Mouse (Mus musculus) thymus, adult 2 months (tissue): ENCODE data around the gene Slf1. TPM values are rescaled to one million over a fixed set of nuclear protein-coding genes. Genes with fewer than 3 reads are reported as not detected.
"Not testable (repeated sequence)": the region's sequence is repeated elsewhere in the genome, so short reads cannot be mapped to it uniquely, and the experiment has no call there.

Experiments used
- DNase-seq: peaks from one replicate; pipeline ENCODE4 v3.0.0; 2021
- H3K27ac ChIP-seq: fragments of 200-500 bp; 2 replicates; pipeline ENCODE4 v1.5.1; 2012; ENCODE audit warnings: low read length, control low read depth; ENCODE audit not compliant: control insufficient read depth, insufficient read depth
- H3K27me3 ChIP-seq: fragments of 200-500 bp; 2 replicates; pipeline ENCODE4 v1.6.1; 2012; ENCODE audit warnings: mild to moderate bottlenecking, low read length, moderate library complexity, mixed read lengths; ENCODE audit not compliant: control insufficient read depth, insufficient read depth
- H3K36me3 ChIP-seq: fragments of 200-500 bp; 2 replicates; pipeline ENCODE4 v1.6.1; 2012; ENCODE audit warnings: mild to moderate bottlenecking, low read length, moderate library complexity; ENCODE audit not compliant: control insufficient read depth, insufficient read depth
- H3K4me1 ChIP-seq: fragments of 200-500 bp; replicated peaks from 2 replicates; pipeline ENCODE4 v1.6.1; 2012; ENCODE audit warnings: low read length; ENCODE audit not compliant: control insufficient read depth, insufficient read depth
- H3K4me3 ChIP-seq: fragments of 200-500 bp; 2 replicates; pipeline ENCODE4 v1.5.1; 2012; ENCODE audit warnings: mild to moderate bottlenecking, low read length, control low read depth, moderate library complexity; ENCODE audit not compliant: control insufficient read depth, insufficient read depth
- CTCF ChIP-seq: fragments of 200-500 bp; IDR thresholded peaks from 2 replicates; pipeline ENCODE4 v1.5.1; 2012; ENCODE audit warnings: mild to moderate bottlenecking, control low read depth, low read length, moderate library complexity, borderline replicate concordance; ENCODE audit not compliant: control insufficient read depth, poor library complexity, insufficient read depth; ENCODE audit errors: extremely low read depth
- POLR2A ChIP-seq: fragments of 200-500 bp; IDR thresholded peaks from 2 replicates; pipeline ENCODE4 v1.6.1; 2012; ENCODE audit warnings: mild to moderate bottlenecking, low read length, control low read depth, moderate library complexity; ENCODE audit not compliant: control insufficient read depth, poor library complexity, insufficient read depth; ENCODE audit errors: extremely low read depth
- WGBS: fragments of 180-500 bp; shearing (Covaris S2); methylation state at CpG from one replicate; pipeline ENCODE4 v1.1.7; 2018; 5-methylcytosine and 5-hydroxymethylcytosine counted together
- polyA plus RNA-seq: library from polyadenylated mRNA; depleted of rRNA; stranded (reverse); fragments of >200 nt; gene quantifications from 2 replicates; pipeline ENCODE4 v1.2.3, GENCODE M21; 2012

Gene Slf1
- polyA plus RNA-seq, 1 experiment = 8.1 TPM

DNA sequence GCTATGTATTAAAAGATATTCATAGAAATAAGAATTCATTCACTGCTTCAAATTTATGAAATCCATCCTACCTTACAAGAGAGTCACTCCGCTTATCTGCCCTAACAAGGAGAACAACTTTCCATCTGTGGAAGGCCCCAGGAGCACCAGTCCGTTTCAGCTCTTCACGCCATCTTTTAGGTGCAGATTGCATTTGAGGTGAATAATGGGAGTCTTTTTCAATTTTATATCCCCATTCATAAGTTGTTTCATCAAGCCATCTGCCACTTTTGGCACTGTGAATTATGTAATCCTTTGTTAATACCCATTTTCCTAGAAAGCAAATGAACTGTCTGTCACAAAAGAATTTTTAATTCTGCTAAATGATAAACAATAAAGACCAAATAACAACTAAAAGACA is 10.1 kb downstream of the Slf1 start:
- no peak for DNase-seq
- WGBS = 98% methylated on average over 3 of the region's 3 CpGs
- H3K4me1 ChIP-seq = no peaks in the 10 kb centered on the region
- H3K4me3 ChIP-seq = no peak overlapping the region
- H3K27me3 ChIP-seq = no peaks in the 10 kb centered on the region
- H3K36me3 ChIP-seq = no peaks in the 10 kb centered on the region
- no peak overlapping the region for H3K27ac ChIP-seq
- TF ChIP-seq CTCF = no peak
- no peak for TF ChIP-seq POLR2A

DNA sequence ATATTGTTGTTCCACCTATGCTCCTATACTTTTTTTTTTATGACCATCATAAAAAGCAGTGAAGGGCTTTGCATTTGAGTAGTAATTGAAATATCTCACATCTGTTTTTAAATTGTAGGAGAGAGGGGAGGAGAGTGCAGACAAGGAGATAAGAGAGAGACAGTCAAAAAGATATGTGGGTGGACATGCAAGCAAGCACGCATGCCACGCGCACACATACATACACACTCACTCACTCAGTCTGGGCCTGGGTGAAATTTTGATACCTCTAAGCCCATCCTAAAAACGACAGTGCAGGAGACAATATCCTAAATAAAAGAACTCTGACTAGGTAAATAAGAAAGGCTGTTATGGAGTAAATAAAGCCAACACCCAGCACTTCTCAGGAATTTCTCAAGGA is 16.6 kb downstream of the Slf1 start:
- no peak for TF ChIP-seq CTCF
- TF ChIP-seq POLR2A = no peak
- Histone ChIP-seq H3K27ac (no peak overlapping the region), H3K4me3 (no peak overlapping the region), H3K36me3 (no peaks in the 10 kb centered on the region), H3K27me3 (no peaks in the 10 kb centered on the region), H3K4me1 (no peaks in the 10 kb centered on the region)
- WGBS = 91% methylated on average over 4 of the region's 4 CpGs
- no peak for DNase-seq

DNA sequence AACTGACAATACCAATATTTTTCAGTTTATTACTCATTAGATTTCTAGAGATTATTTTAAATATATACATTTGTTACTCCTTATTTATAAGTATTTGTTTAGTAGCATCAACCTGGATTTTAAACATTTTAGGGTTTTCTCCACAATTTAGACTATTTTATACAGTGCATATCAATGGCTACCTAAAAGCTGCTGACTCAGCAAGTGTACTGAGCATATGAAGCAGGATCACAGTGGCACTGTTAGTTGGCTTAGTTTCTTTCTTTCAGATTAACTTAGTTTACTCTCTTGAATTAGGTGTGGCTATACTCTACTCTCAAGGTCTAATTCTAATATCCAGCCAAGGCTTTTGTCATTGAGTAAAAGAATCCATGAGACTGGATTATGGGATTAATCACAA is 27.5 kb downstream of the Slf1 start:
- H3K27ac ChIP-seq = no peak overlapping the region
- H3K36me3 ChIP-seq = no peaks in the 10 kb centered on the region
- no peaks in the 10 kb centered on the region for H3K4me1 ChIP-seq
- no peaks in the 10 kb centered on the region for H3K27me3 ChIP-seq
- TF ChIP-seq CTCF (no peak), POLR2A (no peak)
- H3K4me3 ChIP-seq = no peak overlapping the region
- DNase-seq = no peak

DNA sequence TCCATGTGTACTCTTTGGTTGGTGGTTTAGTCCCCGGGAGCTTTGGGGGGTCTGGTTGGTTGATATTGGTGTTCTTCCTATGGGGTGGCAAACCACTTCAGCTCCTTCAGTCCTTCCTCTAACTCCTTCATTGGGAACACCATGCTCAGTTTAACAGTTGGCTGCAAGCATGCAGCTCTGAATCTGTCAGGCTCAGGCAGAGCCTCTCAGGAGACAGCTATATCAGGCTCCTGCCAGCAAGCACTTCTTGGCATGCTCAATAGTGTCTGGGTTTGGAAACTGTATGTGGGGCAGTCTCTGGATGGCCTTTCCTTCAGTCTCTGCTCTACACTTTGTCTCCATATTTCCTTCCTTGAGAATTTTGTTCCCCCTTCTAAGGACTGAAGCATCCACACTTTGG is 42.4 kb downstream of the Slf1 start:
- DNase-seq, H3K4me3 ChIP-seq, H3K4me1 ChIP-seq, H3K27me3 ChIP-seq, H3K36me3 ChIP-seq, H3K27ac ChIP-seq: not testable (repeated sequence)
- 100% methylated on average over 1 of the region's 1 CpGs for WGBS

DNA sequence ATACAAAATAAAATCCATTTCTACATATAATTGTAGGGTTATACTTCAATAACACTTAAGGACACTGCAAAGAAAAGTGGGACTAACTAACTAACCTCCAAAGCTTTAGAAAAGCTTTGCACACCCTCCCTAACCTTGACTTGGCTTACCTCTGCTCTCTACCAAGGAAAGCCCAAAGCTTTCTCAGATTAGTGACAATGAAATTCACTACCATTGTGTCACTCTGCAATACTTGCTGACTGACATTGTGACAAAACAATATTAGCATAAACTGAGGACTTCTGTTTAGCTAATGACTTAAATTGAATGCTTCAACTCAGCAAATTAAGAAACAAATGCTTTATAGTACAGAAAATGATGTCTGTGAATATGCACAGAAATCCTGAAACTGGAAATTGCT is 63.2 kb downstream of the Slf1 start:
- H3K27ac ChIP-seq = no peak overlapping the region
- no peaks in the 10 kb centered on the region for H3K27me3 ChIP-seq
- TF ChIP-seq POLR2A (no peak), CTCF (no peak)
- no peak overlapping the region for H3K4me3 ChIP-seq
- no peaks in the 10 kb centered on the region for H3K36me3 ChIP-seq
- DNase-seq = no peak
- no peaks in the 10 kb centered on the region for H3K4me1 ChIP-seq

DNA sequence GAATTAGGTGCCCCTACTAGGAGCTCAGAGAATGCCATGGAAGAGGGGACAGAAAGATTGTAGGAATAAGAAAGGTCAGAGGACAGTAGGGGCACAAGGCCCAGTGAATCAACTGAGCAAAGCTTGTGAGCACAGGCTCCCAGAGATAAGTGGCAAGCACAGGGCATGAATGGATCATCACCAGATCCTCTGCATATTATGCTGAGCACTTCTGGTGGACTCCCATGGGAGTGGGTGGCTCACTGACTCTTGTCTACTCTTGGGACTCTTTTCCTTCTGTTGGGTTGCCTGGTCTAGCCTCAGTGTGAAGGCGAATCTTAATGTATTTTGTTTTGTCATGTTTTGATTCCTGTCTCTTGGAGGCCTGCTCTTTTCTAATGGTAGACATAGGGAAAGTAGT is 66.4 kb downstream of the Slf1 start:
- Histone ChIP-seq H3K27me3 (no peaks in the 10 kb centered on the region), H3K36me3 (no peaks in the 10 kb centered on the region), H3K27ac (no peak overlapping the region), H3K4me1 (no peaks in the 10 kb centered on the region), H3K4me3 (no peak overlapping the region)
- DNase-seq = no peak
- 97% methylated on average over 1 of the region's 1 CpGs for WGBS
- no peak for TF ChIP-seq CTCF
- TF ChIP-seq POLR2A = no peak

DNA sequence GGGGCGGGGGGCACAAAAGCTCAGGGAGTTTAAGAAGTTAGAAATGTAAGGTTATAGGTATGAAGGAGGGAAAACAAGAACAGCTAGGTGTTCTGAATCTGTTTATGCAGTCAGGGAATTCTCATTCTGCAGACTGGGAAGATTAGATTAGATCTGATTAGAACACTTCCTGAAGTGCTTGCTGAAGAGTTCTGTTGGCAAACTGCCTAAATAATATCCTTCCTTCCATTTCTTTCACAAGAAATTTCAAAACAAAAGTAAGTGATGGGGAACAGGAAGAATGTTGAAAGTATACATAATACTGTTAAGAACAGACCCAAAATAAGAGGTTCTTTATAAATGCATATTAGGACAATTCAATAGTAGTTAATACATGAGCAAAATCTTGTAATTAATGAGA is 72.1 kb downstream of the Slf1 start:
- Histone ChIP-seq H3K4me1 (no peaks in the 10 kb centered on the region), H3K27ac (no peak overlapping the region), H3K36me3 (no peaks in the 10 kb centered on the region), H3K27me3 (no peaks in the 10 kb centered on the region), H3K4me3 (no peak overlapping the region)
- no peak for DNase-seq
- 94% methylated on average over 1 of the region's 1 CpGs for WGBS
- TF ChIP-seq POLR2A = no peak
- TF ChIP-seq CTCF = no peak
